Mouse (Mus musculus): ENCODE measurements at regions not wholly inside any gene's neighbourhood (a gene's known extent, or its start where the extent isn't known, plus 50 kb on each side); places are given as distances from the start of the nearest gene placed in this dataset.

- TF ChIP-seq POLR2A (IDR thresholded peaks at IDR 0.05; ENCODE audit: low read depth, low read length) = no peak
- TF ChIP-seq CTCF (IDR thresholded peaks at IDR 0.05; ENCODE audit: extremely low read depth, insufficient read depth, insufficient read length, insufficient replicate concordance) = no peak
- H3K36me3 ChIP-seq (ENCODE audit: control insufficient read depth, insufficient read depth, low read length) = no peaks in the 10 kb centered on the region
- 88% methylated on average over 5 of the region's 5 CpGs for WGBS
- H3K4me1 ChIP-seq (ENCODE audit: control insufficient read depth, insufficient read depth, insufficient read length) = no peaks in the 10 kb centered on the region
- H3K27me3 ChIP-seq (ENCODE audit: control insufficient read depth, insufficient read depth, low read length) = no peaks in the 10 kb centered on the region
- no peak for DNase-seq (ENCODE audit: low read depth in 1 of 2, low spot score in 2 of 2)
- H3K4me3 ChIP-seq (ENCODE audit: extremely low read depth, insufficient read depth, insufficient read length) = no peak overlapping the region
- H3K27ac ChIP-seq (ENCODE audit: insufficient read depth, low read length) = no peak overlapping the region
Measured at GRCm38 (mm10) chr10:26632266-26632665, 121.0 kb upstream of the Arhgap18 start.

DNA sequence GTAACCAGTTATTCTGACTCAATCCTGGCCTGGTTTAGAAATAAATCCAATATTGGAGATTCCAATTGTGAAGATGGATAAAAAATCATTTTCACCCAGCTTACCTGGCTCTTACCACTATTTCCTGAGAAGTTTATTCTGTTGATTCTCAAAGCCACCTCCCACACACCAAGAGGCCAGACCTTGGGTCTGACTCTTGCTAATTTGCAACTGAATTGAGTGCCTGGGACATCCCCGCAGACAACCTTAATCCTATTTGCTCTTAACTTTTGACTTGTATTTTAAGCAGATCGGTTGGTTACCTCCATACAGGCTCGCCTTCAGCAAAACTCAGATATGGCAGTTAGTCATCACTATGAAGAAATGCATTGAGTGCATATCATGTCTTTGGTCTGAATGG, 115.8 kb upstream of the Arhgap18 start:
- Histone ChIP-seq H3K4me3 (ENCODE audit: extremely low read depth, insufficient read depth, insufficient read length) (no peak overlapping the region), H3K36me3 (ENCODE audit: control insufficient read depth, insufficient read depth, low read length) (no peaks in the 10 kb centered on the region), H3K27me3 (ENCODE audit: control insufficient read depth, insufficient read depth, low read length) (no peaks in the 10 kb centered on the region), H3K4me1 (ENCODE audit: control insufficient read depth, insufficient read depth, insufficient read length) (no peaks in the 10 kb centered on the region), H3K27ac (ENCODE audit: insufficient read depth, low read length) (no peak overlapping the region)
- no peak for DNase-seq (ENCODE audit: low read depth in 1 of 2, low spot score in 2 of 2)
- 86% methylated on average over 3 of the region's 3 CpGs for WGBS
- TF ChIP-seq POLR2A (IDR thresholded peaks at IDR 0.05; ENCODE audit: low read depth, low read length) (no peak), CTCF (IDR thresholded peaks at IDR 0.05; ENCODE audit: extremely low read depth, insufficient read depth, insufficient read length, insufficient replicate concordance) (no peak)

DNA sequence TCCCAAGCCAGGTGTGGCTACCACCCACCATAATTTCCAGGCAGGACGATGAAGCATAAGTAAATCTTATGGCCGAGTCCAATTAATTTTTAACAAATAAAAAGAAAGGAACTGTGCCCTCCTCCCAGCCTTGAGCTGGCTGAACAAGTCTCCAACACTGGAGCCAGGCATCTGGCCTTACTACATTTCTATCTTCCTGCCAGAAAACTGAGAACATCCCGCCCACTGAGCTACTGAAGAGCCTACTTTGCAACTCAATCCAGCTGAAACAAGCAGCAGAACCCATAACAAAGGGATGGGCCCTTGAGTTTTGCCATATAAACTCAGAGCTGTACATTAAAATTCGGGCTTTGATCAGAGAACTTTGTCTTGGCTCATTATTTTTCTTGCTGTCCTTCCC, 115.2 kb upstream of the Arhgap18 start:
- no peaks in the 10 kb centered on the region for H3K4me1 ChIP-seq (ENCODE audit: control insufficient read depth, insufficient read depth, insufficient read length)
- no peak for DNase-seq (ENCODE audit: low read depth in 1 of 2, low spot score in 2 of 2)
- H3K4me3 ChIP-seq (ENCODE audit: extremely low read depth, insufficient read depth, insufficient read length) = no peak overlapping the region
- TF ChIP-seq CTCF (IDR thresholded peaks at IDR 0.05; ENCODE audit: extremely low read depth, insufficient read depth, insufficient read length, insufficient replicate concordance) (no peak), POLR2A (IDR thresholded peaks at IDR 0.05; ENCODE audit: low read depth, low read length) (no peak)
- 87% methylated on average over 4 of the region's 4 CpGs for WGBS
- no peak overlapping the region for H3K27ac ChIP-seq (ENCODE audit: insufficient read depth, low read length)
- no peaks in the 10 kb centered on the region for H3K36me3 ChIP-seq (ENCODE audit: control insufficient read depth, insufficient read depth, low read length)
- no peaks in the 10 kb centered on the region for H3K27me3 ChIP-seq (ENCODE audit: control insufficient read depth, insufficient read depth, low read length)

DNA sequence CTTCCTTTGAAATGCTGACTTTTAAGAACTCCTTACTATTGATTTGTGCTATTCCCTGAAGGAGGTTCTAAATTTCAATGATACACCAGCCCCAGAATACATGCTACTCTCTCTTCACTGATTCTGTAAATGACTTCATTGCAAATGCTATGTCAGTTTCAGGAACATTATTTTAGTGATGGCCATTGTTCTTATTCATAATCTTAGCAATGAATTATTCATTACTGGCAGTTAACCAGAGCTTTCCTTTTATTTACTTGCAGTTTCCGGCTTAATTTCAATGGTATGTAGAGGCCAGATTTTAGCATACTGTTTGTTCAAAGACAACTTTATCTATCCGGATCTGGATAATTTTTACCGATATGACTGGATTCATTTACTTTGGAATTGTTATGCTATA, 114.1 kb upstream of the Arhgap18 start:
- H3K27me3 ChIP-seq (ENCODE audit: control insufficient read depth, insufficient read depth, low read length) = no peaks in the 10 kb centered on the region
- no peak overlapping the region for H3K4me3 ChIP-seq (ENCODE audit: extremely low read depth, insufficient read depth, insufficient read length)
- no peak for DNase-seq (ENCODE audit: low read depth in 1 of 2, low spot score in 2 of 2)
- no peaks in the 10 kb centered on the region for H3K36me3 ChIP-seq (ENCODE audit: control insufficient read depth, insufficient read depth, low read length)
- TF ChIP-seq POLR2A (IDR thresholded peaks at IDR 0.05; ENCODE audit: low read depth, low read length) (no peak), CTCF (IDR thresholded peaks at IDR 0.05; ENCODE audit: extremely low read depth, insufficient read depth, insufficient read length, insufficient replicate concordance) (no peak)
- H3K27ac ChIP-seq (ENCODE audit: insufficient read depth, low read length) = no peak overlapping the region
- whole genome bisulfite sequencing = 91% methylated on average over 3 of the region's 3 CpGs
- H3K4me1 ChIP-seq (ENCODE audit: control insufficient read depth, insufficient read depth, insufficient read length) = no peaks in the 10 kb centered on the region

- TF ChIP-seq POLR2A (IDR thresholded peaks at IDR 0.05; ENCODE audit: low read depth, low read length) (no peak), CTCF (IDR thresholded peaks at IDR 0.05; ENCODE audit: extremely low read depth, insufficient read depth, insufficient read length, insufficient replicate concordance) (no peak)
Measured at GRCm38 (mm10) chr10:26653103-26653502, 100.1 kb upstream of the Arhgap18 start.

DNA sequence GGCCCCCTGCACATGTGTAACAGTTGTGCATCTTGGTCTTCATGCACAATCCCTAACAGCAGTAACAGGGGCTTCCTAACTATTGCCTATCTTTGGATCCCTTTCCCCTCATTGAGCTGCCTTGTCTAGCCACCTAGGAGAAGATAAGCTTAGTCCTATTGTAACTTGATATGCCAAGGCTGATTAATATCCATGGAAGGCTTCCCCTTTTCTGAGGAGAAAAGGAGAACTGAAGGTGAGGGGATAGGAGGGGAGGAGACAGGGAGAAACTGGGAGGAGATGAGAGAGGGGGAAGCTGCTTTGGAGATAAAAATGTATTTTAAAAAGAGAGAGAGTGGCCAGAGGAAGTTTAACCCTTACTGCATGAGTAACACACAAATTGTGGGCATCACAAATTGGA, 89.0 kb upstream of the Arhgap18 start:
- no peak for TF ChIP-seq POLR2A (IDR thresholded peaks at IDR 0.05; ENCODE audit: low read depth, low read length)
- TF ChIP-seq CTCF (IDR thresholded peaks at IDR 0.05; ENCODE audit: extremely low read depth, insufficient read depth, insufficient read length, insufficient replicate concordance) = no peak
- no peaks in the 10 kb centered on the region for H3K36me3 ChIP-seq (ENCODE audit: control insufficient read depth, insufficient read depth, low read length)
- DNase-seq (ENCODE audit: low read depth in 1 of 2, low spot score in 2 of 2) = no peak
- H3K4me1 ChIP-seq (ENCODE audit: control insufficient read depth, insufficient read depth, insufficient read length) = no peaks in the 10 kb centered on the region
- no peaks in the 10 kb centered on the region for H3K27me3 ChIP-seq (ENCODE audit: control insufficient read depth, insufficient read depth, low read length)
- no peak overlapping the region for H3K27ac ChIP-seq (ENCODE audit: insufficient read depth, low read length)
- H3K4me3 ChIP-seq (ENCODE audit: extremely low read depth, insufficient read depth, insufficient read length) = no peak overlapping the region

More at GRCm38 (mm10) chr10:26653103-26653502, 100.1 kb upstream of the Arhgap18 start:
- Histone ChIP-seq H3K27ac (ENCODE audit: insufficient read depth, low read length) (no peak overlapping the region), H3K4me3 (ENCODE audit: extremely low read depth, insufficient read depth, insufficient read length) (no peak overlapping the region), H3K4me1 (ENCODE audit: control insufficient read depth, insufficient read depth, insufficient read length) (no peaks in the 10 kb centered on the region), H3K36me3 (ENCODE audit: control insufficient read depth, insufficient read depth, low read length) (no peaks in the 10 kb centered on the region), H3K27me3 (ENCODE audit: control insufficient read depth, insufficient read depth, low read length) (no peaks in the 10 kb centered on the region)
- no peak for DNase-seq (ENCODE audit: low read depth in 1 of 2, low spot score in 2 of 2)
- WGBS = 88% methylated on average over 1 of the region's 1 CpGs

- 74% methylated on average over 4 of the region's 4 CpGs for WGBS
- Histone ChIP-seq H3K27ac (ENCODE audit: insufficient read depth, low read length) (no peak overlapping the region), H3K4me1 (ENCODE audit: control insufficient read depth, insufficient read depth, insufficient read length) (no peaks in the 10 kb centered on the region), H3K4me3 (ENCODE audit: extremely low read depth, insufficient read depth, insufficient read length) (no peak overlapping the region), H3K27me3 (ENCODE audit: control insufficient read depth, insufficient read depth, low read length) (no peaks in the 10 kb centered on the region), H3K36me3 (ENCODE audit: control insufficient read depth, insufficient read depth, low read length) (no peaks in the 10 kb centered on the region)
- DNase-seq (ENCODE audit: low read depth in 1 of 2, low spot score in 2 of 2) = no peak
- TF ChIP-seq POLR2A (IDR thresholded peaks at IDR 0.05; ENCODE audit: low read depth, low read length) = no peak
- no peak for TF ChIP-seq CTCF (IDR thresholded peaks at IDR 0.05; ENCODE audit: extremely low read depth, insufficient read depth, insufficient read length, insufficient replicate concordance)
Measured at GRCm38 (mm10) chr10:26679500-26680227, 73.6 kb upstream of the Arhgap18 start.

All from spleen, adult 2 months (tissue).